Mouse (Mus musculus): Measurements from ENCODE around the gene Cfap97. TPM values are rescaled to one million over a fixed set of nuclear protein-coding genes. Genes with fewer than 3 reads are reported as not detected.
"Not testable (repeated sequence)": the region's sequence is repeated elsewhere in the genome, so short reads cannot be mapped to it uniquely, and the experiment has no call there.

The Cfap97 gene
- 22.0 TPM for polyA plus RNA-seq (2021)

- no peak for DNase-seq (ENCODE audit: low read depth, low spot score)
- ChIA-PET CTCF (no interaction called here), POLR2A (interaction anchor here (0.7 to 2.2 kb wide), 2 partner anchors 12 to 153 kb away, joined by 3 to 12 read pairs; partner anchors contain the start of gene Lrp2bp)
- ATAC-seq, result peak; percentile 72
- in situ Hi-C loops (cut with MboI; ENCODE audit: low pct_unique_long_range_greater_than_20kb), result no loop called here
- no peak for TF ChIP-seq CTCF (IDR thresholded peaks at IDR 0.05)
- no peaks in the 10 kb centered on the region for H3K27me3 ChIP-seq
Measured at GRCm38 (mm10) chr8:46151202-46152062, at the start of gene Cfap97. Gene Cfap97, plus strand, starts transcription at chr8:46151771.

- ATAC-seq (no peak), DNase-seq (ENCODE audit: low read depth, low spot score) (no peak)
- ChIA-PET POLR2A (no interaction called here), CTCF (no interaction called here)
- TF ChIP-seq CTCF (IDR thresholded peaks at IDR 0.05), result no peak
- no peaks in the 10 kb centered on the region for H3K27me3 ChIP-seq
- in situ Hi-C loops (cut with MboI; ENCODE audit: low pct_unique_long_range_greater_than_20kb), result no loop called here
Measured at GRCm38 (mm10) chr8:46103434-46103833, 48.1 kb upstream of the Cfap97 start.

- CTCF ChIA-PET, result no interaction called here
- POLR2A ChIA-PET, result no interaction called here
- in situ Hi-C loops (cut with MboI; ENCODE audit: low pct_unique_long_range_greater_than_20kb), result no loop called here
- no peaks in the 10 kb centered on the region for H3K27me3 ChIP-seq
- DNase-seq (ENCODE audit: low read depth, low spot score) (no peak), ATAC-seq (no peak)
- no peak for TF ChIP-seq CTCF (IDR thresholded peaks at IDR 0.05)
Measured at GRCm38 (mm10) chr8:46107690-46108089, 43.9 kb upstream of the Cfap97 start.

GRCm38 (mm10) chr8:46113421-46114170 is 38.0 kb upstream of the Cfap97 start:
- POLR2A ChIA-PET; H3K27me3 ChIP-seq; ATAC-seq; in situ Hi-C loops (cut with MboI; ENCODE audit: low pct_unique_long_range_greater_than_20kb); DNase-seq (ENCODE audit: low read depth, low spot score): not testable (repeated sequence)
- CTCF ChIA-PET, result interaction anchor here (1.2 to 1.5 kb wide), 2 partner anchors 16 to 30 kb away, joined by 3 read pairs; no protein-coding TSS in a partner anchor

GRCm38 (mm10) chr8:46117172-46117571 is 34.4 kb upstream of the Cfap97 start:
- DNase-seq (ENCODE audit: low read depth, low spot score) (no peak), ATAC-seq (no peak)
- in situ Hi-C loops (cut with MboI; ENCODE audit: low pct_unique_long_range_greater_than_20kb), result no loop called here
- TF ChIP-seq CTCF (IDR thresholded peaks at IDR 0.05), result no peak
- ChIA-PET CTCF (interaction anchor here (1.2 to 1.6 kb wide), 2 partner anchors 14 to 34 kb away, joined by 3 read pairs; no protein-coding TSS in a partner anchor), POLR2A (no interaction called here)
- H3K27me3 ChIP-seq, result no peaks in the 10 kb centered on the region

- TF ChIP-seq CTCF (IDR thresholded peaks at IDR 0.05), result no peak
- ATAC-seq, result no peak
Measured at GRCm38 (mm10) chr8:46119176-46119575, 32.4 kb upstream of the Cfap97 start.

GRCm38 (mm10) chr8:46122498-46122897 is 29.1 kb upstream of the Cfap97 start:
- ChIA-PET CTCF (no interaction called here), POLR2A (no interaction called here)
- TF ChIP-seq CTCF (IDR thresholded peaks at IDR 0.05), result no peak
- DNase-seq (ENCODE audit: low read depth, low spot score) (no peak), ATAC-seq (no peak)
- H3K27me3 ChIP-seq, result no peaks in the 10 kb centered on the region
- in situ Hi-C loops (cut with MboI; ENCODE audit: low pct_unique_long_range_greater_than_20kb), result no loop called here

More at GRCm38 (mm10) chr8:46119176-46119575, 32.4 kb upstream of the Cfap97 start:
- in situ Hi-C loops (cut with MboI; ENCODE audit: low pct_unique_long_range_greater_than_20kb), result no loop called here
- no peaks in the 10 kb centered on the region for H3K27me3 ChIP-seq
- DNase-seq (ENCODE audit: low read depth, low spot score), result no peak
- ChIA-PET CTCF (no interaction called here), POLR2A (interaction anchor here (1.1 kb wide), 1 partner anchor 119 kb away, joined by 3 read pairs; no protein-coding TSS in a partner anchor)

GRCm38 (mm10) chr8:46130426-46130825 is 21.1 kb upstream of the Cfap97 start:
- DNase-seq (ENCODE audit: low read depth, low spot score), result no peak
- ChIA-PET POLR2A (no interaction called here), CTCF (interaction anchor here (1.1 to 1.2 kb wide), 2 partner anchors 14 to 17 kb away, joined by 3 read pairs; no protein-coding TSS in a partner anchor)
- ATAC-seq, result no peak
- TF ChIP-seq CTCF (IDR thresholded peaks at IDR 0.05), result no peak
- in situ Hi-C loops (cut with MboI; ENCODE audit: low pct_unique_long_range_greater_than_20kb), result no loop called here
- no peaks in the 10 kb centered on the region for H3K27me3 ChIP-seq

GRCm38 (mm10) chr8:46135546-46135945 is 16.0 kb upstream of the Cfap97 start:
- POLR2A ChIA-PET; CTCF ChIA-PET; H3K27me3 ChIP-seq; ATAC-seq; DNase-seq (ENCODE audit: low read depth, low spot score); in situ Hi-C loops (cut with MboI; ENCODE audit: low pct_unique_long_range_greater_than_20kb): not testable (repeated sequence)

- no peak for DNase-seq (ENCODE audit: low read depth, low spot score)
- no peak for TF ChIP-seq CTCF (IDR thresholded peaks at IDR 0.05)
- POLR2A ChIA-PET, result no interaction called here
- no peaks in the 10 kb centered on the region for H3K27me3 ChIP-seq
- no peak for ATAC-seq
- in situ Hi-C loops (cut with MboI; ENCODE audit: low pct_unique_long_range_greater_than_20kb), result no loop called here
- CTCF ChIA-PET, result interaction anchor here (2.0 kb wide), 1 partner anchor 13 kb away, joined by 6 read pairs; no protein-coding TSS in a partner anchor
Measured at GRCm38 (mm10) chr8:46137336-46137735, 14.2 kb upstream of the Cfap97 start.
